Mouse (Mus musculus): ENCODE data around the gene As3mt. TPM values are rescaled to one million over a fixed set of nuclear protein-coding genes. Genes with fewer than 3 reads are reported as not detected.
"Not testable (repeated sequence)": the region's sequence is repeated elsewhere in the genome, so short reads cannot be mapped to it uniquely, and the experiment has no call there.

The As3mt gene
- polyA plus RNA-seq, 1 experiment = 0.74 TPM

DNA sequence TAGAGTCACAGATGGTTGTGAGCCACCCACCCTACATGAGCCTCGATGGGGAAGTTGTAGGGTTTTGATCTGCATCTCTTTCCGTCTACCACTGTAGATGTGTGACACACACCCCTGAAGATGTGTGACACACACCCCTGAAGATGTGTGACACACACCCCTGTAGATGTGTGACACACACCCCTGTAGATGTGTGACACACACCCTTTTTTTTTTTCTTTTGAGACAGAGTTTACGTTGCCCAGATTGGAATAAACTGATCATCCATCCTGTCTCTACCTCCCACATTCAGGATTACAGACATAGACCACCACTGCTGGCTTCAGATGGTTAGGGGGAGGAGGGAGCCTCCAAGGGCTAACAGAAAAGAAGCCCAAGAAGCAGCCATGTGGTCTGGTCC lies 21.7 kb downstream of the As3mt start:
- Histone ChIP-seq H3K79me3 (ENCODE audit: low read depth) (no peaks in the 10 kb centered on the region), H3K27me3 (ENCODE audit: control insufficient read depth, insufficient read depth, insufficient read length) (no peaks in the 10 kb centered on the region), H3K36me3 (ENCODE audit: control insufficient read depth, insufficient read depth) (no peaks in the 10 kb centered on the region), H3K79me2 (ENCODE audit: control insufficient read depth, insufficient read depth) (no peaks in the 10 kb centered on the region), H3K4me3 (ENCODE audit: insufficient read depth, poor library complexity, severe bottlenecking) (no peak overlapping the region), H3ac (ENCODE audit: control insufficient read depth, insufficient read length, low read depth) (no peak overlapping the region)
- TF ChIP-seq MYOD1 (IDR thresholded peaks at IDR 0.05; ENCODE audit: control insufficient read depth, insufficient read length, low read depth) (no peak), USF1 (IDR thresholded peaks at IDR 0.05; ENCODE audit: low read depth) (no peak), MAX (IDR thresholded peaks at IDR 0.05) (no peak), CTCF (IDR thresholded peaks at IDR 0.05; ENCODE audit: control insufficient read depth, insufficient read depth, insufficient read length) (no peak), MYOG (IDR thresholded peaks at IDR 0.05; ENCODE audit: control insufficient read depth, extremely low read depth, insufficient read length) (no peak), FOSL1 (IDR thresholded peaks at IDR 0.05; ENCODE audit: insufficient read depth, low read length, poor library complexity, severe bottlenecking) (no peak), CEBPB (IDR thresholded peaks at IDR 0.05; ENCODE audit: low read depth) (no peak)

DNA sequence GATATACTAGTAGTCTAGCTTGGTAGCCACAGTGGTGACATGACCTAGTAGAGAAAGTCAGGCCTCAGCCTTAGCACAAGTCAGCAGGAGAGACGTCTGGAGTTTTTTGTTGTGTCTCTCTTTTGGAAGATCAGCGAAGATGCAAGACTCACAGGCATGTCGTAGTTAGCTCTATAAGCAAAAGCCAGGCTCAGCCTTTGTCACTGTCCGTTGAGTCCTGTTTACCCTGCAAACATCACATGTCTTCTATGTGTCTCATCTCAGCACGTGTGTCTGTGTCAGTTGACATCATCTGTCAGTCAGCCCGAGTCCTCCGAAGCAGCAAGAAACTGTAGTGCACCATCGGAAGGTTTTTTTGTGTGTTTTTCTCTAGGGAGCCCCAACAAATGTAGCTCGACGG lies 24.1 kb downstream of the As3mt start:
- no peaks in the 10 kb centered on the region for H3K79me3 ChIP-seq (ENCODE audit: low read depth)
- no peak overlapping the region for H3K4me3 ChIP-seq (ENCODE audit: insufficient read depth, poor library complexity, severe bottlenecking)
- TF ChIP-seq MYOG (IDR thresholded peaks at IDR 0.05; ENCODE audit: control insufficient read depth, extremely low read depth, insufficient read length) (no peak), CEBPB (IDR thresholded peaks at IDR 0.05; ENCODE audit: low read depth) (no peak), CTCF (IDR thresholded peaks at IDR 0.05; ENCODE audit: control insufficient read depth, insufficient read depth, insufficient read length) (no peak), MAX (IDR thresholded peaks at IDR 0.05) (no peak)
- no peaks in the 10 kb centered on the region for H3K36me3 ChIP-seq (ENCODE audit: control insufficient read depth, insufficient read depth)
- H3ac ChIP-seq (ENCODE audit: control insufficient read depth, insufficient read length, low read depth) = no peak overlapping the region
- no peaks in the 10 kb centered on the region for H3K79me2 ChIP-seq (ENCODE audit: control insufficient read depth, insufficient read depth)
- H3K27me3 ChIP-seq (ENCODE audit: control insufficient read depth, insufficient read depth, insufficient read length) = peaks cover 4% of the 10 kb centered on the region

DNA sequence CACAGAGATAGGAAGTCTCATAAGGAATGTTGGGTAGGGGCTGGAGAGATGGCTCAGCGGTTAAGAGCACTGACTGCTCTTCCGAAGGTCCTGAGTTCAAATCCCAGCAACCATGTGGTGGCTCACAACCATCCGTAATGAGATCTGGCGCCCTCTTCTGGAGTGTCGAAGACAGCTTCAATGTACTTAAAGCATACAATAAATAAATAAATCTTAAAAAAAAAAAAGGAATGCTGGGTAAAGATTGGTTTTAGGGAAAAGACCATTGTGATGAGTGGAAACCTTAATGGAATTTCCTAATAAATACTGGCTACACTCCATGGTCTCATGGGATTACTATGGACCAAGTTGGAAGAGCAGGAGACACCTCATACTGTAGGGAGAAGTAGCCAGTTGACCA lies 25.4 kb downstream of the As3mt start:
- not testable (repeated sequence) for H3K4me3 ChIP-seq (ENCODE audit: insufficient read depth, poor library complexity, severe bottlenecking); H3ac ChIP-seq (ENCODE audit: control insufficient read depth, insufficient read length, low read depth); H3K36me3 ChIP-seq (ENCODE audit: control insufficient read depth, insufficient read depth)

DNA sequence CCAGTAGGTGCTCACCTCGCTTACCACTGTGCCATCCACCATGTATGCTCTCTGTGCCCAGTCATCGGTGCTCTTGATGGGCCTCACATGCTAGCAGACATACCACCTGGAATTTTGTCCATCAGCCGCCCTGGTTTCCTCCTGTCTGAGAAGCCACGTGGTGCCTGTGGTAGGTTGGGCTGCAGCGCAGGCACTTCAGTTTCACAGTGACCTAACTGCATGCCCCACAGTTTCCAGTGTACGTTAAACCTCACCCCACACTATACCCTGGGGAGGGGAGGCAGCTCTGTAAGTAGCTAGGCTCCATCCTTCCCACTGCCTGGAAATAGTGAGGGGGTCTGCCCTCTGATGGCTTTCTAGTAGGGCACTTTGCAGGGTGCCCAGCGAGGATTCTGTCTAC lies 26.4 kb downstream of the As3mt start:
- H3K4me3 ChIP-seq (ENCODE audit: insufficient read depth, poor library complexity, severe bottlenecking) = no peak overlapping the region
- no peaks in the 10 kb centered on the region for H3K79me2 ChIP-seq (ENCODE audit: control insufficient read depth, insufficient read depth)
- peaks cover 10% of the 10 kb centered on the region for H3K27me3 ChIP-seq (ENCODE audit: control insufficient read depth, insufficient read depth, insufficient read length)
- no peak overlapping the region for H3ac ChIP-seq (ENCODE audit: control insufficient read depth, insufficient read length, low read depth)
- H3K36me3 ChIP-seq (ENCODE audit: control insufficient read depth, insufficient read depth) = no peaks in the 10 kb centered on the region
- TF ChIP-seq CTCF (IDR thresholded peaks at IDR 0.05; ENCODE audit: control insufficient read depth, insufficient read depth, insufficient read length) = no peak
- TF ChIP-seq CEBPB (IDR thresholded peaks at IDR 0.05; ENCODE audit: low read depth) = no peak
- no peak for TF ChIP-seq MAX (IDR thresholded peaks at IDR 0.05)
- TF ChIP-seq USF1 (IDR thresholded peaks at IDR 0.05; ENCODE audit: low read depth) = no peak
- no peak for TF ChIP-seq MYOG (IDR thresholded peaks at IDR 0.05; ENCODE audit: control insufficient read depth, extremely low read depth, insufficient read length)
- no peak for TF ChIP-seq MYOD1 (IDR thresholded peaks at IDR 0.05; ENCODE audit: control insufficient read depth, insufficient read length, low read depth)
- TF ChIP-seq FOSL1 (IDR thresholded peaks at IDR 0.05; ENCODE audit: insufficient read depth, low read length, poor library complexity, severe bottlenecking) = no peak
- H3K79me3 ChIP-seq (ENCODE audit: low read depth) = no peaks in the 10 kb centered on the region

More for the DNA sequence above, 25.4 kb downstream of the As3mt start:
- not testable (repeated sequence) for H3K27me3 ChIP-seq (ENCODE audit: control insufficient read depth, insufficient read depth, insufficient read length); H3K79me3 ChIP-seq (ENCODE audit: low read depth); H3K79me2 ChIP-seq (ENCODE audit: control insufficient read depth, insufficient read depth)

DNA sequence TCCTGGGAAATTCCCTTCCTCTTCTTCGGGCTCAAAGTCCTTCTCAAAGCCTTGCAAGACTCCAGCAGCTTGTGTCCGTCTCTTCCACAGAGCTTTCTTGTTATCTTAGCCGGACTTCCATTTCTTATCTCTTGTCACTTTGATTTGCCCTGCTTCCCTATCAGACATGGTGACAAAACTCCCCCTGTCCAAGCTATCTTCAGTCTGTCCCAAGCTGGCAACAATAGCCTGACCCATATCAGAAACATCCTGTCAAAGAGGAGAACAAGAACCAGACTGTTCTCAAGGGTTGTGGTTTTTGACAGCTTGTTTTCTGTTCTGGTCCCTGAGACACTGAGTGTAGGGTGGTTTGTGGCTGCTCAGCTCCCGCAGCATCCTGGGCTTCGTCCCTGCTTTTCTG lies 28.0 kb downstream of the As3mt start:
- no peak overlapping the region for H3K4me3 ChIP-seq (ENCODE audit: insufficient read depth, poor library complexity, severe bottlenecking)
- peaks cover 10% of the 10 kb centered on the region for H3K27me3 ChIP-seq (ENCODE audit: control insufficient read depth, insufficient read depth, insufficient read length)
- TF ChIP-seq USF1 (IDR thresholded peaks at IDR 0.05; ENCODE audit: low read depth) = no peak
- no peak for TF ChIP-seq MYOG (IDR thresholded peaks at IDR 0.05; ENCODE audit: control insufficient read depth, extremely low read depth, insufficient read length)
- no peaks in the 10 kb centered on the region for H3K79me2 ChIP-seq (ENCODE audit: control insufficient read depth, insufficient read depth)
- H3ac ChIP-seq (ENCODE audit: control insufficient read depth, insufficient read length, low read depth) = no peak overlapping the region
- H3K36me3 ChIP-seq (ENCODE audit: control insufficient read depth, insufficient read depth) = no peaks in the 10 kb centered on the region
- no peaks in the 10 kb centered on the region for H3K79me3 ChIP-seq (ENCODE audit: low read depth)

DNA sequence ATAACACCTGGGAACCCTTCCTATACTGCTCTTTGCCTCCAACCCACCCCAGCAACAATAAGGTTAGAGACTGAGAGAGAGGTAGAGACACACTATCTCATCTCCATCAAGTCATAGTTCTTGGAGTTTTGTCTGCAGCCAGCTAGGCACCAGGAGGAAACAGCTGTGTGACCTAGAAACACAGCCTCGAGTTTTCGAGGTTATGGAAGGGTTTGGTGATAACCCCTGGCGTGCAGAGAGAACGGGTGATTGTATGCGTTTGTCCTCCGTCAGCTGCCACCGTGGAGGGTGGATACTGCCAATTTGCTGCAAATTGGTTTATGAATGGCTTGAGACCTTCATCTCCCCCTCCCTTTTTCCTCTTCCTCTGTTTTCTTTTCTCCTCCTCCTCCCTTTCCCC lies 29.8 kb downstream of the As3mt start:
- no peaks in the 10 kb centered on the region for H3K79me3 ChIP-seq (ENCODE audit: low read depth)
- peaks cover 10% of the 10 kb centered on the region for H3K27me3 ChIP-seq (ENCODE audit: control insufficient read depth, insufficient read depth, insufficient read length)
- H3K4me3 ChIP-seq (ENCODE audit: insufficient read depth, poor library complexity, severe bottlenecking) = no peak overlapping the region
- H3K36me3 ChIP-seq (ENCODE audit: control insufficient read depth, insufficient read depth) = no peaks in the 10 kb centered on the region
- TF ChIP-seq FOSL1 (IDR thresholded peaks at IDR 0.05; ENCODE audit: insufficient read depth, low read length, poor library complexity, severe bottlenecking) (no peak), MYOD1 (IDR thresholded peaks at IDR 0.05; ENCODE audit: control insufficient read depth, insufficient read length, low read depth) (no peak), CEBPB (IDR thresholded peaks at IDR 0.05; ENCODE audit: low read depth) (no peak), MAX (IDR thresholded peaks at IDR 0.05) (no peak), USF1 (IDR thresholded peaks at IDR 0.05; ENCODE audit: low read depth) (no peak), CTCF (IDR thresholded peaks at IDR 0.05; ENCODE audit: control insufficient read depth, insufficient read depth, insufficient read length) (no peak), MYOG (IDR thresholded peaks at IDR 0.05; ENCODE audit: control insufficient read depth, extremely low read depth, insufficient read length) (no peak)
- no peak overlapping the region for H3ac ChIP-seq (ENCODE audit: control insufficient read depth, insufficient read length, low read depth)
- H3K79me2 ChIP-seq (ENCODE audit: control insufficient read depth, insufficient read depth) = no peaks in the 10 kb centered on the region
